Mouse (Mus musculus) stomach, postnatal 0 days (tissue): ENCODE results near the gene Smg9. TPM values are rescaled to one million over a fixed set of nuclear protein-coding genes. Genes with fewer than 3 reads are reported as not detected.

Source experiments
- ATAC-seq: fragments of 200-750 bp; cut with Nextera tagmentation; 2 replicates; pipeline ENCODE4 v1.8.0; 2017; ENCODE audit not compliant: low FRiP score, low TSS enrichment
- DNase-seq: peaks from one replicate; pipeline ENCODE4 v3.0.0-alpha.2; 2016; ENCODE audit warnings: low spot score
- H3K27ac ChIP-seq: fragments of 300-500 bp; sonication (generic); replicated peaks from 2 replicates; pipeline ENCODE4 v1.5.1; 2014; ENCODE audit warnings: mild to moderate bottlenecking, control low read depth
- H3K27me3 ChIP-seq: fragments of 300-500 bp; sonication (generic); 2 replicates; pipeline ENCODE4 v1.6.1; 2014; ENCODE audit warnings: low read length; ENCODE audit not compliant: control insufficient read depth, insufficient read depth
- H3K36me3 ChIP-seq: fragments of 300-500 bp; sonication (generic); 2 replicates; pipeline ENCODE4 v1.6.1; 2014; ENCODE audit warnings: low read length, mixed read lengths; ENCODE audit not compliant: control insufficient read depth, insufficient read depth
- H3K4me1 ChIP-seq: fragments of 300-500 bp; sonication (generic); replicated peaks from 2 replicates; pipeline ENCODE4 v1.6.1; 2014; ENCODE audit warnings: antibody characterized with exemption; ENCODE audit not compliant: control insufficient read depth, insufficient read depth
- H3K4me2 ChIP-seq: fragments of 300-500 bp; sonication (generic); replicated peaks from 2 replicates; pipeline ENCODE4 v1.6.1; 2014; ENCODE audit warnings: low read depth, mild to moderate bottlenecking, control low read depth, moderate library complexity
- H3K4me3 ChIP-seq: fragments of 300-500 bp; sonication (generic); 2 replicates; pipeline ENCODE4 v1.5.1; 2014; ENCODE audit warnings: low read depth, low read length, control low read depth
- H3K9ac ChIP-seq: fragments of 300-500 bp; sonication (generic); 2 replicates; pipeline ENCODE4 v1.6.1; 2014; ENCODE audit warnings: mild to moderate bottlenecking, low read length, control low read depth, mixed read lengths
- H3K9me3 ChIP-seq: fragments of 300-500 bp; sonication (generic); 2 replicates; pipeline ENCODE4 v1.6.1; 2016; ENCODE audit warnings: low read length; ENCODE audit not compliant: control insufficient read depth
- CTCF ChIP-seq: IDR thresholded peaks from 2 replicates; pipeline ENCODE4 v1.5.1; 2016; ENCODE audit warnings: antibody characterized with exemption, low read depth, mild to moderate bottlenecking, moderate library complexity
- EP300 ChIP-seq: optimal IDR thresholded peaks from 2 replicates; pipeline ENCODE3; 2016; ENCODE audit warnings: antibody characterized with exemption
- WGBS: fragments of 180-500 bp; shearing (Covaris S2); extraction: QIAGEN DNeasy Blood & Tissue Kit; methylation state at CpG from one replicate; pipeline ENCODE4 v1.1.7; 2014; 5-methylcytosine and 5-hydroxymethylcytosine counted together
- polyA plus RNA-seq: library from polyadenylated mRNA; unstranded; fragments of >200 nt; fragmentation: Nextera tagmentation; extraction: Ambion mirVana; gene quantifications from 2 replicates; pipeline ENCODE4 v1.2.1, GENCODE M21; 2015

Gene Smg9
- polyA plus RNA-seq, 1 experiment from 2014 or later, result 14.1 TPM

DNA sequence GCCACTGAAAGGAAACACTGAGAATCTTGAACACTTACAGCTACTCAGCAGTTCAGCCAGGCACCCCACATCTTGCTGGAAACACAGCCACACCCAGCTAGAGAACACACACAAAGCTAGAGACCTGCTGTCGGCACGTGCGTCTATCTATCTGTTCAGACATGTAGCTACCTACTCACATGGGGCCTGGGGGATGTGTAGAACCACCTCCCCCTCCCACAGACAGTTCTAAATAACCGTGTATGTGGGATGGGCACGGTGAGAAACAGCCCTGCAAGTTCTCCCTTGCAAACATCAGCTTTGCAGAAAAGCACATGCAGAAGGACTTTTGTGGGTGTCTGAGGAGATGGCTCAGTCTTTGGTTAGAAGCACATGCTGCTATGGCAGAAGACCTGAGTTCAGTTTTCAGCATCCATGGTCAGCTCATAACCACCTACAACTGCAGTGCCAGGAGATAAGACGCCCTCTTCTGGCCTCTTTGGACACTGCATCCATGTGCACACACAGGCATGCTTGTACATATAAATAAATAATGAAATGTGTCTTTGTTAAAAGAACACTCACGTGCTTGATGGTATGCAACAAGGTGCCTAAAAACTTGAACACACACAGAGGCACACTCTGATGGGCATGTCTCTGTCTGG is 47.4 kb downstream of the Smg9 start:
- Histone ChIP-seq H3K27me3 (no peaks in the 10 kb centered on the region), H3K4me3 (no peak overlapping the region), H3K27ac (peak overlapping the region; percentile 5; the same call in 1 of the 2 replicates), H3K4me1 (no peaks in the 10 kb centered on the region), H3K4me2 (no peak overlapping the region), H3K9ac (no peak overlapping the region), H3K36me3 (no peaks in the 10 kb centered on the region), H3K9me3 (no peaks in the 10 kb centered on the region)
- 48% methylated on average over 7 of the region's 7 CpGs for WGBS
- no peak for DNase-seq
- TF ChIP-seq EP300, result no peak
- TF ChIP-seq CTCF, result peak; percentile 55
- no peak for ATAC-seq

- no peak overlapping the region for H3K9ac ChIP-seq
- TF ChIP-seq EP300, result no peak
- no peak for TF ChIP-seq CTCF
- WGBS, result 52% methylated on average over 14 of the region's 14 CpGs
- H3K27me3 ChIP-seq, result no peaks in the 10 kb centered on the region
- no peaks in the 10 kb centered on the region for H3K4me1 ChIP-seq
- no peak overlapping the region for H3K4me3 ChIP-seq
- H3K9me3 ChIP-seq, result no peaks in the 10 kb centered on the region
- H3K27ac ChIP-seq, result no peak overlapping the region
- DNase-seq, result no peak
- peak; percentile 38; the same call in 1 of the 2 replicates for ATAC-seq
- H3K4me2 ChIP-seq, result no peak overlapping the region
- H3K36me3 ChIP-seq, result no peaks in the 10 kb centered on the region
These were observed 49.5 kb downstream of the Smg9 start for GRCm38 (mm10) chr7:24448782-24449517.

- H3K9me3 ChIP-seq, result no peaks in the 10 kb centered on the region
- H3K4me2 ChIP-seq, result no peak overlapping the region
- H3K9ac ChIP-seq, result no peak overlapping the region
- H3K36me3 ChIP-seq, result no peaks in the 10 kb centered on the region
- TF ChIP-seq CTCF (no peak), EP300 (no peak)
- DNase-seq (peak; percentile 77), ATAC-seq (peak; percentile 79)
- no peak overlapping the region for H3K27ac ChIP-seq
- WGBS, result 42% methylated on average over 9 of the region's 9 CpGs
- H3K4me3 ChIP-seq, result no peak overlapping the region
- no peaks in the 10 kb centered on the region for H3K4me1 ChIP-seq
- H3K27me3 ChIP-seq, result no peaks in the 10 kb centered on the region
These were observed 51.2 kb downstream of the Smg9 start for GRCm38 (mm10) chr7:24450585-24451017.

DNA sequence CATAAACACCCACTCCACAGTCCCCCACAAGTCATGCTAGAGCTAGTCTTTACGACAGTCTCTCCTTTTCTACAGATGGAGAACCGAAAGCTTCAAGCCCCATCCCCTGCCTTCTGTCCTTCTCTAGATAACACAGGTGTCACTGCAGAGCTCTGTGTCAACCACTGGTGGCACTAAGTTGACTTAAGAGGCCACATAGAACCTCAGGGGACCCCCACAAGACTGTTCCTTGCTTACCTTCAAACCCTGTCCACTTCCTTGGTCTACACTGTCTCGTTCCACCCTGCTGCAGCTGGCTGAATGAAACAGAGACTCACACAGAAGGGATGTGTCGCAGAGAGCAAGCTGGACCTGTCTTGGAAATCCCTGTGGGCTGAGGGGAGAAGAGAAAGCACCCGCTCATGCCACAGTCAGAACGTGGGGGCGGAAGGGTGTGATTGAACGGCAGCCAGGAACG is 52.5 kb downstream of the Smg9 start, which contains the start of gene Irgc1:
TSS of gene Irgc1 (minus strand) at position 443 of the 457 bp plus-strand sequence.
- no peaks in the 10 kb centered on the region for H3K36me3 ChIP-seq
- no peaks in the 10 kb centered on the region for H3K9me3 ChIP-seq
- H3K4me1 ChIP-seq, result no peaks in the 10 kb centered on the region
- ATAC-seq (no peak), DNase-seq (no peak)
- H3K4me3 ChIP-seq, result no peak within 1 kb of the TSS
- H3K27ac ChIP-seq, result no peak within 1 kb of the TSS
- H3K27me3 ChIP-seq, result no peaks in the 10 kb centered on the region
- TF ChIP-seq CTCF, result no peak
- TF ChIP-seq EP300, result no peak
- H3K9ac ChIP-seq, result no peak within 1 kb of the TSS
- 60% methylated on average over 9 of the region's 9 CpGs for WGBS
- H3K4me2 ChIP-seq, result no peak within 1 kb of the TSS

GRCm38 (mm10) chr7:24454199-24454598 is 54.8 kb downstream of the Smg9 start:
- Histone ChIP-seq H3K27ac (no peak overlapping the region), H3K4me1 (no peaks in the 10 kb centered on the region), H3K9me3 (no peaks in the 10 kb centered on the region), H3K36me3 (no peaks in the 10 kb centered on the region), H3K9ac (no peak overlapping the region), H3K4me2 (no peak overlapping the region), H3K4me3 (no peak overlapping the region), H3K27me3 (no peaks in the 10 kb centered on the region)
- ATAC-seq (no peak), DNase-seq (no peak)
- TF ChIP-seq CTCF (no peak), EP300 (no peak)
- WGBS, result 63% methylated on average over 2 of the region's 2 CpGs

DNA sequence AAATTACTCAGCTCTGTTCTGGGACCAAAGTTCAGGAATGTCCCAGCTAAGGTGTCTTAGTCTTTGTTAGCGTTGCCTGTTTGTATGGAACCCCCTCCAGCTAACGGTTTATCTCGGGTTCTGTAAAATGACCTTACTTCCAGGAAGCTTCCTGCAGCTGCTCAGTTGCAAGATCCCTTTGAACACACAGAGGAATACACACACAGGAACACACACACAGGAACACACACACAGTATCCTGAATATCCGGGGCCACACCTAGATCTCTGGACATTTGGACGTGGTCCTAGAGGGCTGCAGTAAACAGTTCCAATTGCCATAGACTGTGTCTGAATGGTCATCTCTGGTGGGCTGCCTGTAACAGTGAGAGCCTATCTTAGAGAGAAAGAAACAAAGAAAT is 56.3 kb downstream of the Smg9 start:
- ATAC-seq (no peak), DNase-seq (no peak)
- H3K4me2 ChIP-seq, result no peak overlapping the region
- TF ChIP-seq EP300 (no peak), CTCF (no peak)
- 57% methylated on average over 5 of the region's 5 CpGs for WGBS
- H3K27ac ChIP-seq, result no peak overlapping the region
- H3K27me3 ChIP-seq, result no peaks in the 10 kb centered on the region
- H3K9ac ChIP-seq, result no peak overlapping the region
- no peaks in the 10 kb centered on the region for H3K9me3 ChIP-seq
- no peak overlapping the region for H3K4me3 ChIP-seq
- no peaks in the 10 kb centered on the region for H3K36me3 ChIP-seq
- H3K4me1 ChIP-seq, result no peaks in the 10 kb centered on the region
